Mouse (Mus musculus): ENCODE results near the gene Sec16a. TPM values are rescaled to one million over a fixed set of nuclear protein-coding genes. Genes with fewer than 3 reads are reported as not detected.

The Sec16a gene
- polyA plus RNA-seq, 1 experiment = 51.5 TPM

- no peak for TF ChIP-seq POLR2A (IDR thresholded peaks at IDR 0.05; ENCODE audit: insufficient read depth, low read length)
- no peak for TF ChIP-seq CTCF (IDR thresholded peaks at IDR 0.05; ENCODE audit: low read depth, low read length)
- TF ChIP-seq EP300 (IDR thresholded peaks at IDR 0.05; ENCODE audit: insufficient read depth, low read depth, low read length) = no peak
- Histone ChIP-seq H3K9ac (ENCODE audit: low read depth, poor library complexity, severe bottlenecking) (peak overlapping the region; percentile 51; the same call in 1 of the 2 replicates), H3K27me3 (ENCODE audit: control insufficient read depth, insufficient read depth, low read length, poor library complexity, severe bottlenecking) (no peaks in the 10 kb centered on the region)
Observed at GRCm38 (mm10) chr2:26446671-26447070, 1.7 kb upstream of the Sec16a start.

GRCm38 (mm10) chr2:26445666-26446445 is 840 bp upstream of the Sec16a start:
- H3K27ac ChIP-seq (ENCODE audit: insufficient read depth, low read length) = peak overlapping the region; percentile 38; the same call in 1 of the 2 replicates
- peaks cover 5% of the 10 kb centered on the region for H3K4me1 ChIP-seq (ENCODE audit: control insufficient read depth, insufficient read depth, low read length)
- H3K36me3 ChIP-seq (ENCODE audit: control insufficient read depth, insufficient read depth, low read length, poor library complexity, severe bottlenecking) = peaks cover 10% of the 10 kb centered on the region
- H3K9ac ChIP-seq (ENCODE audit: low read depth, poor library complexity, severe bottlenecking) = peak overlapping the region; percentile 51
- no peaks in the 10 kb centered on the region for H3K9me3 ChIP-seq (replicated peaks; ENCODE audit: control insufficient read depth, insufficient read depth, low read length, poor library complexity, severe bottlenecking)
- H3K27me3 ChIP-seq (ENCODE audit: control insufficient read depth, insufficient read depth, low read length, poor library complexity, severe bottlenecking) = no peaks in the 10 kb centered on the region
- TF ChIP-seq POLR2A (IDR thresholded peaks at IDR 0.05; ENCODE audit: insufficient read depth, low read length) (no peak), CTCF (IDR thresholded peaks at IDR 0.05; ENCODE audit: low read depth, low read length) (no peak), EP300 (IDR thresholded peaks at IDR 0.05; ENCODE audit: insufficient read depth, low read depth, low read length) (no peak)
- peak overlapping the region; percentile 65 for H3K4me3 ChIP-seq (ENCODE audit: low read depth, low read length)

More at GRCm38 (mm10) chr2:26446671-26447070, 1.7 kb upstream of the Sec16a start:
- Histone ChIP-seq H3K9me3 (replicated peaks; ENCODE audit: control insufficient read depth, insufficient read depth, low read length, poor library complexity, severe bottlenecking) (no peaks in the 10 kb centered on the region), H3K27ac (ENCODE audit: insufficient read depth, low read length) (no peak overlapping the region), H3K36me3 (ENCODE audit: control insufficient read depth, insufficient read depth, low read length, poor library complexity, severe bottlenecking) (peaks cover 2% of the 10 kb centered on the region), H3K4me1 (ENCODE audit: control insufficient read depth, insufficient read depth, low read length) (peaks cover 5% of the 10 kb centered on the region), H3K4me3 (ENCODE audit: low read depth, low read length) (peak overlapping the region; percentile 22)

- Histone ChIP-seq H3K27me3 (ENCODE audit: control insufficient read depth, insufficient read depth, low read length, poor library complexity, severe bottlenecking) (no peaks in the 10 kb centered on the region), H3K9me3 (replicated peaks; ENCODE audit: control insufficient read depth, insufficient read depth, low read length, poor library complexity, severe bottlenecking) (no peaks in the 10 kb centered on the region), H3K4me1 (ENCODE audit: control insufficient read depth, insufficient read depth, low read length) (peaks cover 5% of the 10 kb centered on the region), H3K36me3 (ENCODE audit: control insufficient read depth, insufficient read depth, low read length, poor library complexity, severe bottlenecking) (peaks cover 24% of the 10 kb centered on the region), H3K27ac (ENCODE audit: insufficient read depth, low read length) (no peak overlapping the region), H3K4me3 (ENCODE audit: low read depth, low read length) (peak overlapping the region; percentile 93), H3K9ac (ENCODE audit: low read depth, poor library complexity, severe bottlenecking) (peak overlapping the region; percentile 68)
- TF ChIP-seq POLR2A (IDR thresholded peaks at IDR 0.05; ENCODE audit: insufficient read depth, low read length) (no peak), EP300 (IDR thresholded peaks at IDR 0.05; ENCODE audit: insufficient read depth, low read depth, low read length) (no peak), CTCF (IDR thresholded peaks at IDR 0.05; ENCODE audit: low read depth, low read length) (no peak)
Observed at GRCm38 (mm10) chr2:26444368-26444767, 648 bp downstream of the Sec16a start.

- no peak overlapping the region for H3K27ac ChIP-seq (ENCODE audit: insufficient read depth, low read length)
- H3K4me1 ChIP-seq (ENCODE audit: control insufficient read depth, insufficient read depth, low read length) = peaks cover 5% of the 10 kb centered on the region
- H3K4me3 ChIP-seq (ENCODE audit: low read depth, low read length) = peak overlapping the region; percentile 93
- H3K9me3 ChIP-seq (replicated peaks; ENCODE audit: control insufficient read depth, insufficient read depth, low read length, poor library complexity, severe bottlenecking) = no peaks in the 10 kb centered on the region
- TF ChIP-seq CTCF (IDR thresholded peaks at IDR 0.05; ENCODE audit: low read depth, low read length) = no peak
- TF ChIP-seq POLR2A (IDR thresholded peaks at IDR 0.05; ENCODE audit: insufficient read depth, low read length) = no peak
- TF ChIP-seq EP300 (IDR thresholded peaks at IDR 0.05; ENCODE audit: insufficient read depth, low read depth, low read length) = no peak
- H3K27me3 ChIP-seq (ENCODE audit: control insufficient read depth, insufficient read depth, low read length, poor library complexity, severe bottlenecking) = no peaks in the 10 kb centered on the region
- H3K36me3 ChIP-seq (ENCODE audit: control insufficient read depth, insufficient read depth, low read length, poor library complexity, severe bottlenecking) = peaks cover 25% of the 10 kb centered on the region
- H3K9ac ChIP-seq (ENCODE audit: low read depth, poor library complexity, severe bottlenecking) = peak overlapping the region; percentile 68
Observed at GRCm38 (mm10) chr2:26443876-26444275, 1.1 kb downstream of the Sec16a start.

GRCm38 (mm10) chr2:26442843-26443242 is 2.2 kb downstream of the Sec16a start:
- Histone ChIP-seq H3K9ac (ENCODE audit: low read depth, poor library complexity, severe bottlenecking) (no peak overlapping the region), H3K9me3 (replicated peaks; ENCODE audit: control insufficient read depth, insufficient read depth, low read length, poor library complexity, severe bottlenecking) (no peaks in the 10 kb centered on the region), H3K36me3 (ENCODE audit: control insufficient read depth, insufficient read depth, low read length, poor library complexity, severe bottlenecking) (peaks cover 25% of the 10 kb centered on the region), H3K27ac (ENCODE audit: insufficient read depth, low read length) (no peak overlapping the region), H3K4me1 (ENCODE audit: control insufficient read depth, insufficient read depth, low read length) (peaks cover 2% of the 10 kb centered on the region), H3K4me3 (ENCODE audit: low read depth, low read length) (no peak overlapping the region; the same call in 1 of the 2 replicates), H3K27me3 (ENCODE audit: control insufficient read depth, insufficient read depth, low read length, poor library complexity, severe bottlenecking) (no peaks in the 10 kb centered on the region)
- TF ChIP-seq EP300 (IDR thresholded peaks at IDR 0.05; ENCODE audit: insufficient read depth, low read depth, low read length) (no peak), CTCF (IDR thresholded peaks at IDR 0.05; ENCODE audit: low read depth, low read length) (no peak), POLR2A (IDR thresholded peaks at IDR 0.05; ENCODE audit: insufficient read depth, low read length) (no peak)

GRCm38 (mm10) chr2:26441688-26442087 is 3.3 kb downstream of the Sec16a start:
- no peak for TF ChIP-seq POLR2A (IDR thresholded peaks at IDR 0.05; ENCODE audit: insufficient read depth, low read length)
- TF ChIP-seq EP300 (IDR thresholded peaks at IDR 0.05; ENCODE audit: insufficient read depth, low read depth, low read length) = no peak
- TF ChIP-seq CTCF (IDR thresholded peaks at IDR 0.05; ENCODE audit: low read depth, low read length) = no peak
- H3K4me3 ChIP-seq (ENCODE audit: low read depth, low read length) = no peak overlapping the region
- H3K27me3 ChIP-seq (ENCODE audit: control insufficient read depth, insufficient read depth, low read length, poor library complexity, severe bottlenecking) = no peaks in the 10 kb centered on the region
- H3K36me3 ChIP-seq (ENCODE audit: control insufficient read depth, insufficient read depth, low read length, poor library complexity, severe bottlenecking) = peaks cover 25% of the 10 kb centered on the region
- H3K9me3 ChIP-seq (replicated peaks; ENCODE audit: control insufficient read depth, insufficient read depth, low read length, poor library complexity, severe bottlenecking) = no peaks in the 10 kb centered on the region
- no peaks in the 10 kb centered on the region for H3K4me1 ChIP-seq (ENCODE audit: control insufficient read depth, insufficient read depth, low read length)
- H3K9ac ChIP-seq (ENCODE audit: low read depth, poor library complexity, severe bottlenecking) = no peak overlapping the region
- no peak overlapping the region for H3K27ac ChIP-seq (ENCODE audit: insufficient read depth, low read length)
